Mouse (Mus musculus) bone marrow, adult 2 months (tissue): Measurements from ENCODE around the gene Rexo2.

Experiments
- CTCF ChIP-seq: fragments of 200-500 bp; IDR thresholded peaks from 2 replicates; pipeline ENCODE4 v1.5.1; 2011; ENCODE audit warnings: low read length, control low read depth; ENCODE audit not compliant: control insufficient read depth, insufficient read depth
- POLR2A ChIP-seq: fragments of 200-500 bp; IDR thresholded peaks from 2 replicates; pipeline ENCODE4 v1.6.1; 2011; ENCODE audit warnings: low read depth, mild to moderate bottlenecking, control low read depth, low read length, borderline replicate concordance; ENCODE audit not compliant: control insufficient read depth

- no peak for TF ChIP-seq POLR2A
- no peak for TF ChIP-seq CTCF
Observed at GRCm38 (mm10) chr9:48510134-48510533, 29.7 kb upstream of the Rexo2 start.
